Mouse (Mus musculus): ENCODE measurements around the gene Cbwd1. TPM values are rescaled to one million over a fixed set of nuclear protein-coding genes. Genes with fewer than 3 reads are reported as not detected.

Gene Cbwd1
- total RNA-seq, 2 experiments from 2014 or later = 12.4 to 16.2 TPM

DNA sequence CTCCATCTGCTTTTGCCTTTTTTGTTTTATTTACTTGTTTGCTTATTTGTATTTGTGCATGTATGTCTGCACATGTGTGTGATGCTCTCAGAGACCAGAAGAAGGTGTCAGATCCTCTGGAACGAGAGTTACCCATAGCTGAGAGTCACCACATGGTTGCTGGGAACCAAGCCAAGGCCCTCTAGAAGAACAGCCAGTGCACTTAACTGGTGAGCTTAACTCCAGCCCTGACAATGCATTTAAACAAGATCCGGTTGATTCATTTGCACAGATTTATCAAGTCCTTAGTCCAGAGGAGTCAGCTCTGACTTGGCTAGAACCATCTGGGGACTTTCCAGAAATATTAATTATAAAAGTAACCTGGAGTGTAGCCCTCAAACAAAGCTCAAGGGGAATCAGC, 87.5 kb downstream of the Cbwd1 start:
- no peak overlapping the region for H3K4me3 ChIP-seq
- H3K27ac ChIP-seq = no peak overlapping the region
- intact Hi-C loops (cut with DNase I) = loop anchor here (5.0 kb wide), 2 partner anchors 397 to 592 kb away; partner anchors contain the start of genes Fam122a and Fxn
- TF ChIP-seq CTCF (IDR thresholded peaks at IDR 0.05) = no peak
- no peak for DNase-seq (ENCODE audit: extremely low spot score in 1 of 2, low spot score in 2 of 2)

DNA sequence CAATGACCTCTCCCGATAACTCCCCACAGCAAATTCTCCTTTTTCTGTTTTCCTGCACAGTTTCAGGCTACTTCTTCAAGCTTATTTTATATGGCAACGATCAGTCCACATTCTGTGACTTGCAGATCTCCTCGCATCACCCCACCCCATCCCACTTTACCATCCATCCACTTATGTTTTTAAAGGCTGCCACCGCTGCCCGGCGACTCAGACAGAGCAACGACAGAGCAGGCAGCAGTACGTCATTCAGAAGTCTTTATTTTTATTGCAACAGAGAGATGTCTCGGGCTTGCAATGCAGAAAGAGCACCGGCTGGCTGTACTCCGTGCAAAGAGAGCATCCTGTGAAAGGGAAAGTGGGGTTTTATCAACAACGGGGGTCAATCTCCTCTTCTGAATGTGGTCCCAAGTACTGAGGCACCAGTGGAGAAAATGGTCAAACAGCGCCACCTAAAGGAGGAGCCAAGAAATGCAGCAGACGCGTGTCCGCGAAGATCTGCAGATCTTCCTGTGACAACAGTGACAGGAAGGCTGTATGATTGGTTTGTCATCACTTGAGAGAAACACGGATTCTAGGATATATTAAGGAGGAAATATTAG, 90.3 kb downstream of the Cbwd1 start:
- TF ChIP-seq CTCF (IDR thresholded peaks at IDR 0.05) = peak; percentile 93
- H3K27ac ChIP-seq = no peak overlapping the region
- intact Hi-C loops (cut with DNase I) = loop anchor here (1.0 to 5.0 kb wide), 5 partner anchors 166 to 589 kb away; partner anchors contain the start of genes Fam122a and Fxn
- H3K4me3 ChIP-seq = peak overlapping the region; percentile 40
- DNase-seq (ENCODE audit: extremely low spot score in 1 of 2, low spot score in 2 of 2) = peak; percentile 75 to 79

Small RNAs within 50 kb of the gene (microRNA-seq; reads per million reads assigned to microRNA genes)
- 0 reads per million in 2 experiments for gene Mir3084-1

Other genes starting within 250 kb of the Cbwd1 start
- 1 to 10 TPM; 6.2 to 6.3 TPM for gene Pgm5, start 99.8 kb downstream of the Cbwd1 start, total RNA-seq (2021)
- gene Gm10053, start 85.9 kb downstream of the Cbwd1 start, total RNA-seq (2021) = 100 to 1,000 TPM; 185 to 197 TPM
- gene Foxd4, start 60.4 kb downstream of the Cbwd1 start, total RNA-seq (2021) = not detected
- 1 to 10 TPM; 3.5 to 4.6 TPM for gene Dock8, start 37.9 kb upstream of the Cbwd1 start, total RNA-seq (2021)

All from left cerebral cortex, adult 2 months (tissue).